Mouse (Mus musculus) neural tube, embryonic 10.5 days (tissue): ENCODE data around the gene Hmcn1.

ENCODE experiments used
- DNase-seq: peaks from one replicate; pipeline ENCODE4 v3.0.0-alpha.2; 2017; ENCODE audit warnings: low spot score; ENCODE audit errors: extremely low spot score

Gene Hmcn1

GRCm38 (mm10) chr1:150992711-150993161 lies 499 bp downstream of the Hmcn1 start:
- no peak for DNase-seq

DNA sequence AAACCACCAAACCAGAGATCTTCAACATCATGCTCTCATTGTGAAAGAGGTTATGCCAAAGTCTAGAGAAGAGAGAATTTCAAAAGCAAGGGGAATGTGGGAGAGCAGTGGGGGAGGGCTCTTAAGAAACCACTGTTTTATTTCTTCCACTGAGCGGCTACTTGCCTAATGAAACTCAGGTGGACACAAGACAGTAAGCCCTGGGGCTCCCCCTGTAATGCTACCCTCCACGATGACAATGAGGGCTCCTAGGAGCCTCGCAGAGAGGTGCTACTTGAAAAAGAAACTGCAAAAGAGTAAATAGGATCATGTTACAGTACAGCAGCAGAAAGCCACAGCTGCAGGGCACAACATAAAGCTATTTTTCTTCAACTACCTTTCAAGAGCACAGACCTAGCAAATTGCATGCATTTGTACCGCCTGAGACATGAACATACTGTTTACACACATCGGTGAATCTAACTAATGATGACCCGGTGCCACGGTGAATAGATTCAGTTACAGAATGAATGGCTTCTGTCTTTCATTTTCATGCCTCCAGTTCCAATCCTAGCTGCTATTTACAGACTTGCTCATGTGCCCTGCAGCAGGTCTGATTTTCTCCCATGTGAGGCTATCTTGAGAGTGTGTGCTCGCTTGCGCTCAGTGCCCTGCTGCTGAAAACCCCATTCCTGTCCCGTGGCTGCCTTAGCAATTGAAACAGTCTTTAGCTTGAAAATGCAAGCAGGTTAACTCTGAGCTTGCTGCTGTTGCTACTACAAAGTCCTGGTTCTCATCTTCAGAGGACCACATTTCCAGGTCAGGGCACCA lies 1.3 kb downstream of the Hmcn1 start:
- peak; percentile 38 for DNase-seq

DNA sequence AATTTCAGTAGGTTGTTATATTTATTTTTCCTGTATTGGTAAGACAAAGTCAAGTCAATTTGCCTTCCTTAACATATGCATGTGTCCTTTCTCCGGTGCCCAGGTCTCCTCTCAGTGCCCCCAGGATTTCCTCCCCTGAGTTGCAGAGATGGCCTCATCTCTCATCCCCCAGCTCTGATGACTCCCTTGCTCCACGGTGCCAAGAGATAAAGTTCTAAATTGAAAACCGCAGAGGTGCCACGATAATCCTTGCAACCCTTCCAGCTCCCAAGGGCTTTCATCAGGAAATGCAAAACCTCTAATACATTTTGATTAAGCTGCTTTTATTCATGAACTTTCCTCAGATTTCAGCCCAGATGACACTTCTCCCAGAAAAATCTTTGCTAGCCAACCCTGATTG lies 8.3 kb downstream of the Hmcn1 start:
- DNase-seq = no peak

DNA sequence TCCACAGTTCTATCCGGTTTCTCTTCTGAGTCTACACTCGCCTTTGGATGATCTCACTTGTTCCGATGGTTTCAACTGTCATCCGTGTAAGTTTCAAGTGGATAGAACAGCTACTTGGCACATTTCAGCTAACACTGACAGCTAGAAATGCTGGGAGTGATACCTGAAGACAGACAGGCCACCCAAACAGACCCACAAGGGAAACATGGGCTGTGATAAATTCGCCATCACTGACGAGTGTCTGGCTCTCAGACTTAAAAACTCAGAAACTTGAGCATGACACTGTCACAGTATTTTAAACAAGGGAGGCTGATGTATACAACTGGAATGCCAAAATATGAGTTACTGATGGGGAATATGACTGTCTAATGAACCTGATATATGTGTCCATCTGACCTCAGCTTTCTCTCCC lies 9.1 kb downstream of the Hmcn1 start:
- DNase-seq = no peak

GRCm38 (mm10) chr1:150978651-150979050 lies 14.6 kb downstream of the Hmcn1 start:
- DNase-seq = no peak

GRCm38 (mm10) chr1:150976263-150976662 lies 17.0 kb downstream of the Hmcn1 start:
- DNase-seq = no peak

- DNase-seq = no peak
Measured at GRCm38 (mm10) chr1:150959486-150960074, 33.7 kb downstream of the Hmcn1 start.

DNA sequence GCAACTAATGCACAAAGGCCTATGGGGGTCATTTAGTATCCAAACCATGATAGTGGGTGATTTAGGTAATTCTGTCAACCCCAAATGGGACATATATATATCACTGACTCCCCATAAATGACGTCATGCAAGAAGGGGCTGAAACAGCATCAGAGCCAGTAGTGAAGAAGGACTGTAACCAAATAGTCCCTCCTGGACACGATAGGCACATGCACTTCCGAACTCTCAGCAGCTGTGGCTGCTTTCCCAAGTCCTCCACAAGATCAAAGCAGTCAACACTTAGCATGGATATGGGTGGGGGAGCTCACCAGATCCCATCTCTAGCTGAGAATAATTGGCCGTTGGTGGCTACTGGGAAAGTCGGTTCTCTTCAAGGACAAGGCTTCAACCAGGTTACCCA lies 42.2 kb downstream of the Hmcn1 start:
- DNase-seq = no peak

- no peak for DNase-seq
Measured at GRCm38 (mm10) chr1:150950046-150950445, 43.2 kb downstream of the Hmcn1 start.

- DNase-seq = no peak
Measured at GRCm38 (mm10) chr1:150948911-150949310, 44.3 kb downstream of the Hmcn1 start.

GRCm38 (mm10) chr1:150943601-150944000 lies 49.6 kb downstream of the Hmcn1 start:
- DNase-seq = no peak

- DNase-seq = no peak
Measured at GRCm38 (mm10) chr1:150942143-150942542, 51.1 kb downstream of the Hmcn1 start.

GRCm38 (mm10) chr1:150936821-150937220 lies 56.4 kb downstream of the Hmcn1 start:
- no peak for DNase-seq

DNA sequence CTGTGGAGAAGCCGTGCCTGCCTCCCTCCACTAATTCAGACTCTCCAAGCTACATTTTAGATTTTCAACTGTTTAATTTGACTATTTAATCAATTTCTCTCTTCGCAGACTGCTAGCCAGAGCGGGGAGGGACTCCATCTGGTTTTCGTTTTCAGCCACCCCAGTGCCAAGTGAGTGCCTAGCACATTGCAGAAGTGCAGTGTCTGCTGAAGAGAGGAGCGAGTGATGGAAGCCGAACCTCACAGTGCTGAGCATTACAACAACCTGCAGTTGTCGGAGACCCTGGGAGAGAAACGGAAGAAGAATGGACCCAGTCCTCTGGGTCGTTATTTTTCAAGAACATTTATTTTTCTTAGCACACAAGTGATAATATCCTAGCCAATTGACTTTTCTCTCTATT lies 59.6 kb downstream of the Hmcn1 start:
- DNase-seq = no peak

DNA sequence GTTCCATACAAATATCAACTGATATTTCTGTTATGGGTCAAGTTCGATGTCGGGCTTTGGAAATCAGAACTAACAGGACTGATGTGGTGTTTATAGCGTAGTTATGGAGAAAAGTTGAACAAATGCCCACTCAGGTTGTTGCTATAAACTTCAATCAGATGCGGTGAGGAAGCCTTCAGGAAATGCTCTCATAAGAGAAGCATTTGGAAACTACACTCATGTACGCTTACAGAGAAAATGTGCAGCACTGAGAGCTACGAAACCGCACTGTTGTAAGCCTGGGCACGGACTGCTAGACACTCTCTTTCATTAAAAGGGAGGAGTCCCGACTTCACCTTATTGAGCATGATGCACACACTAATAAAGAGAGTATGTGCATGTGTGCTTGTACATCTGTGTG lies 72.4 kb downstream of the Hmcn1 start:
- DNase-seq = no peak

DNA sequence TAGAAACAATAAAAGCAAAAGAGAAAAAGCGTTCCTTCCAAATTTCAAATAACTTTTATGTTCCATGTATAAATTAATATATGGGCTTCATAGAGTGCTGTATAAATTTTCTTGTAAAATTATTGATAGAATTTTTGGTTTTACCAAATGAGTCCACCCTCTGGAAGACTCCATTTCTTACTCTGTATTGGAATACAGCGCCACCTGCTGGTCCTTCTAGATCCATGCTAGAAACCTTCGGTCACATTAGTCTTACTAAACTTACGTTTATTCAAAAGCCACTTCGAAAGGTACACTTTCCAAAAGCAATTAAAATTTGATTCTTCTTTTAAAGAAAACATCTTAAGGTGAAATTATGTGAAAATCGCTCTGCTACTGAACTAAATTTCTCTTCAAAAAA lies 73.0 kb downstream of the Hmcn1 start:
- no peak for DNase-seq

GRCm38 (mm10) chr1:150914936-150915335 lies 78.3 kb downstream of the Hmcn1 start:
- no peak for DNase-seq

DNA sequence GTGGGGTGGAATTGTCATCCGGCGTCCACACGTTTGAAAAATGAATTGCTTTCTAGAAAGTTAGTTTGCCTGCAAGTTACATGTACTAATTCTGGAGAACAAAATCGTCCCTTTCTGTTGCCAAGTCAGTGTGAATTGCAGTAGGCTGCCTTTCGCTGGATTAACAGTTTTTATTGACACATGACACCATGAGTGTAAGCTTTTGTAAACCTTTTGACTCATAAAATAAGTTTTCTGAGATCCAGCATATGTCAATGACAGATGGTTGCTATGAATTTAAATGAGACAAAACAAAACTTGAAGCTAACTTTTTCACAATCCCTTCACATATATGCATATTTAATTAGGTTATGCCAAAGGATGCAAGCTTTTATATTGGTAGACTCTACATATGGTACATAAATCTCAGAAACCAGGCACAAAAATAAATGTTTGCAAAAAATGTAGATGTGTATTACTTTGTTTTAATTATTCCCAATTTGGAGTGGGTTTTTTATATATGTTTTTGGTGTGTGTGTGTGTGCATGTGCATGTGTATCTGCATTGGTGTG lies 79.6 kb downstream of the Hmcn1 start:
- no peak for DNase-seq

DNA sequence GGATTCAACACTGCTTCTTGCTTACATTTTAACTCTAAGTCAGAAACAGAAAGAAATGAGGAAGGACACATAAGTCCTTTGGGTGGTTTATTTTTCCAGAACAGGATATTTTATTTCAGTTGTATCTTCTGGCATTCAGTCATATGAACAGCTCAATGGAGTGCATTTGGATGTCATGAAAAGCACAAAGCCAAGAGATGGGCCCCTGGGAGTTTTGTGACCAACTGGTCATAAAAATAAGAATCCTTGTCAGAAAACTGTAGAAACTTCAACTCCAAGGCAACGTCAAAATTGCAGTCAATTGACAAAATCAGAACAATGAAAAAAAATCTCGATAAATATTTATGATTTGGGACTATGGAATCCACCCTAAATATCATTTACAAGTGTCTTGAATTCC lies 83.6 kb downstream of the Hmcn1 start:
- DNase-seq = no peak

- DNase-seq = no peak
Measured at GRCm38 (mm10) chr1:150893677-150894188, 99.5 kb downstream of the Hmcn1 start.

DNA sequence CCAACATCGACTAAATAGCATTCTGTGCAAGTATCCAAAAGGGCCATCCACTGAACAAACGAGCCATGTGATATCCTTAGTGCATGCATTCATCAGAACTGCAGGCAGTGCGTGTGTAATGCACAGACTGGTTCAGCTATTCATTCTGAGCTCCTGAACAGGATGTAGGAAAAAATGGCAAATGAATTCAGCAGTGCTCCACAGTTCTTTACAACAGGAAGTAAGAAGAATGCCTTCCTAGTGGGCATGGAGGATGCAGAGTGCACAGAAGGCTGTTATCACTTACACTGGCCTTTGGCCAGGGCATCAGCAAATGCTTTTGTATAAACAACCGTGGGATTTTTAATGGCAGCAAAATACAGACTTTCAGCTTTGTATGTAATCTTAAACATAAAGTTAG lies 103.2 kb downstream of the Hmcn1 start:
- no peak for DNase-seq

GRCm38 (mm10) chr1:150886267-150886666 lies 107.0 kb downstream of the Hmcn1 start:
- DNase-seq = no peak
